Mouse (Mus musculus) stomach, postnatal 0 days (tissue): ENCODE measurements around the gene Dlx4. TPM values are rescaled to one million over a fixed set of nuclear protein-coding genes. Genes with fewer than 3 reads are reported as not detected.

Experiments
- ATAC-seq: fragments of 200-750 bp; cut with Nextera tagmentation; 2 replicates; pipeline ENCODE4 v1.8.0; 2017; ENCODE audit not compliant: low FRiP score, low TSS enrichment
- DNase-seq: peaks from one replicate; pipeline ENCODE4 v3.0.0-alpha.2; 2016; ENCODE audit warnings: low spot score
- H3K27ac ChIP-seq: fragments of 300-500 bp; sonication (generic); replicated peaks from 2 replicates; pipeline ENCODE4 v1.5.1; 2014; ENCODE audit warnings: mild to moderate bottlenecking, control low read depth
- H3K27me3 ChIP-seq: fragments of 300-500 bp; sonication (generic); 2 replicates; pipeline ENCODE4 v1.6.1; 2014; ENCODE audit warnings: low read length; ENCODE audit not compliant: control insufficient read depth, insufficient read depth
- H3K36me3 ChIP-seq: fragments of 300-500 bp; sonication (generic); 2 replicates; pipeline ENCODE4 v1.6.1; 2014; ENCODE audit warnings: low read length, mixed read lengths; ENCODE audit not compliant: control insufficient read depth, insufficient read depth
- H3K4me1 ChIP-seq: fragments of 300-500 bp; sonication (generic); replicated peaks from 2 replicates; pipeline ENCODE4 v1.6.1; 2014; ENCODE audit warnings: antibody characterized with exemption; ENCODE audit not compliant: control insufficient read depth, insufficient read depth
- H3K4me2 ChIP-seq: fragments of 300-500 bp; sonication (generic); replicated peaks from 2 replicates; pipeline ENCODE4 v1.6.1; 2014; ENCODE audit warnings: low read depth, mild to moderate bottlenecking, control low read depth, moderate library complexity
- H3K4me3 ChIP-seq: fragments of 300-500 bp; sonication (generic); 2 replicates; pipeline ENCODE4 v1.5.1; 2014; ENCODE audit warnings: low read depth, low read length, control low read depth
- H3K9ac ChIP-seq: fragments of 300-500 bp; sonication (generic); 2 replicates; pipeline ENCODE4 v1.6.1; 2014; ENCODE audit warnings: mild to moderate bottlenecking, low read length, control low read depth, mixed read lengths
- H3K9me3 ChIP-seq: fragments of 300-500 bp; sonication (generic); 2 replicates; pipeline ENCODE4 v1.6.1; 2016; ENCODE audit warnings: low read length; ENCODE audit not compliant: control insufficient read depth
- CTCF ChIP-seq: IDR thresholded peaks from 2 replicates; pipeline ENCODE4 v1.5.1; 2016; ENCODE audit warnings: antibody characterized with exemption, low read depth, mild to moderate bottlenecking, moderate library complexity
- EP300 ChIP-seq: optimal IDR thresholded peaks from 2 replicates; pipeline ENCODE3; 2016; ENCODE audit warnings: antibody characterized with exemption
- WGBS: fragments of 180-500 bp; shearing (Covaris S2); extraction: QIAGEN DNeasy Blood & Tissue Kit; methylation state at CpG from one replicate; pipeline ENCODE4 v1.1.7; 2014; 5-methylcytosine and 5-hydroxymethylcytosine counted together
- polyA plus RNA-seq: library from polyadenylated mRNA; unstranded; fragments of >200 nt; fragmentation: Nextera tagmentation; extraction: Ambion mirVana; gene quantifications from 2 replicates; pipeline ENCODE4 v1.2.1, GENCODE M21; 2015

The Dlx4 gene
- polyA plus RNA-seq, 1 experiment from 2014 or later = 1.6 TPM

GRCm38 (mm10) chr11:95100393-95100792, 45.7 kb downstream of the Dlx4 start:
- DNase-seq (no peak), ATAC-seq (peak; percentile 10; the same call in 1 of the 2 replicates)
- no peak overlapping the region for H3K9ac ChIP-seq
- H3K4me2 ChIP-seq = no peak overlapping the region
- no peaks in the 10 kb centered on the region for H3K36me3 ChIP-seq
- H3K4me3 ChIP-seq = no peak overlapping the region
- no peaks in the 10 kb centered on the region for H3K9me3 ChIP-seq
- H3K27me3 ChIP-seq = no peaks in the 10 kb centered on the region
- peaks cover 8% of the 10 kb centered on the region; the same call in 1 of the 2 replicates for H3K4me1 ChIP-seq
- WGBS = 40% methylated on average over 3 of the region's 3 CpGs
- no peak overlapping the region for H3K27ac ChIP-seq
- TF ChIP-seq CTCF (peak; percentile 40), EP300 (no peak)

- DNase-seq (no peak), ATAC-seq (no peak)
- Histone ChIP-seq H3K36me3 (no peaks in the 10 kb centered on the region), H3K4me1 (peaks cover 8% of the 10 kb centered on the region; the same call in 1 of the 2 replicates), H3K9me3 (no peaks in the 10 kb centered on the region), H3K4me3 (no peak overlapping the region), H3K27me3 (no peaks in the 10 kb centered on the region), H3K4me2 (no peak overlapping the region), H3K27ac (peak overlapping the region; percentile 53; the same call in 1 of the 2 replicates), H3K9ac (no peak overlapping the region)
- TF ChIP-seq EP300 = no peak
- no peak for TF ChIP-seq CTCF
- 74% methylated on average over 5 of the region's 5 CpGs for WGBS
Observed at GRCm38 (mm10) chr11:95098346-95099095, 47.5 kb downstream of the Dlx4 start.

DNA sequence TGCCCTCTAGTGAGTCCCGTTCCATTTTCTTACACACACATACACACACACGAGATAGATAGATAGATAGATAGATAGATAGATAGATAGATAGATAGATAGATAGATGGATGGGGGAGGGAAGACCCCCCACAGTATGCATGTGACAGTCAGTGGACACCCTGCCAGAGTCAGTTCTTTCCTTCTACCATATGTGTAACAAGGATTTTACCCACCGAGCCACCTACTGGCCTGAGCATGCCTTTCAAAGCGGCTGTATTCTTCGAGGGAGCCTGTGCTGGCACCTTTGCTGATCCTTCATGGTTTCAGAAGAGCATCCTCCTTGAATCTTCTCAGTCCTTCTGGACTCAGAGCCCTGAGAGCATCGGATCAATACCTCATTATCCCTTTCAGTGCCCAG, 48.2 kb downstream of the Dlx4 start:
- H3K9ac ChIP-seq = no peak overlapping the region
- H3K36me3 ChIP-seq = no peaks in the 10 kb centered on the region
- no peak overlapping the region for H3K4me2 ChIP-seq
- ATAC-seq (no peak), DNase-seq (no peak)
- H3K4me1 ChIP-seq = peaks cover 8% of the 10 kb centered on the region; the same call in 1 of the 2 replicates
- H3K27ac ChIP-seq = peak overlapping the region; percentile 53; the same call in 1 of the 2 replicates
- TF ChIP-seq CTCF = peak; percentile 49
- no peak for TF ChIP-seq EP300
- H3K9me3 ChIP-seq = no peaks in the 10 kb centered on the region
- no peaks in the 10 kb centered on the region for H3K27me3 ChIP-seq
- WGBS = 55% methylated on average over 6 of the region's 6 CpGs
- no peak overlapping the region for H3K4me3 ChIP-seq

DNA sequence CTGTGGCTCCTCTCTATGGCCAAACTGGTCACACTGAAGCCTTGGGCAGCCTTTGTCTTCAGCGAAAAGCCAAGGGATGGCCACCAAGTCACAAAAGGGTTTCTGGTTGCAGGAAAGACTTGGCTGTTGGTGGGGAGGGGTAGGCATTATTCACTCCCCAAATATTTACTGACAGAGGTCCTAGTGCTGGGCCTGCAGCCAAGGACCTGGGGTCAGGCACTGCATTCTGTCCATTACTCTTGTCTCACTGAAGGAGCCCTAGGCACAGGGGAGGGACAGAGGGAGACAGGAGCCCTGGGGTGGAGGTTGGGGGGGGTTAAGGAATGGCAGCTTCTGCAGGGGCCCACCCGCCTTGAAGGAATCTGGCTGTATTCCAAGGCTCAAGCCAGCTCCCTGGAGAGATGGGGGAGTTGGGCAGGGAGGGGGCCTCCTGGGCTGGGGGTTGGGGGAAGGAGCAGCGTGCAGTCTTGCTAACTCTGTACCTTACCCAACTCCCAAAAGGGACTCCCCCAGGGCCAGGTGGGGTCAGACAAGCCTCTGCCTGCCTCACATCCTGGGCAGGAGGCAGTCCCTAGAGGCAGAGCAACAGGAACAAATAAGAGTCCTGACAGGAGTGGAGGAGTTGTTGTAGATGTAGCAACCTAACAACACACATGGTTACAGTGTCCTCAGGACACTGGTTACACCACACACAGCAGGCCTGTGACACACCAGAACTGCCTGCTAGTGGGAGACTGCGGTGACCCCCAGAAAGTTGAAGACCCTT, 49.3 kb downstream of the Dlx4 start:
- Histone ChIP-seq H3K9ac (no peak overlapping the region), H3K27ac (peak overlapping the region; percentile 58)

GRCm38 (mm10) chr11:95095596-95095995, 50.5 kb downstream of the Dlx4 start:
- no peak for TF ChIP-seq EP300
- no peak for TF ChIP-seq CTCF
- Histone ChIP-seq H3K27ac (0 out of 2 replicates have a peak overlapping the region, but pooled peaks have one; percentile 35), H3K36me3 (no peaks in the 10 kb centered on the region), H3K9me3 (no peaks in the 10 kb centered on the region), H3K27me3 (no peaks in the 10 kb centered on the region), H3K4me1 (peaks cover 8% of the 10 kb centered on the region; the same call in 1 of the 2 replicates), H3K4me3 (no peak overlapping the region), H3K4me2 (no peak overlapping the region), H3K9ac (no peak overlapping the region)
- 80% methylated on average over 10 of the region's 10 CpGs for WGBS
- ATAC-seq (no peak), DNase-seq (no peak)

More for the DNA sequence above, 49.3 kb downstream of the Dlx4 start:
- no peak for TF ChIP-seq CTCF
- no peak for TF ChIP-seq EP300
- Histone ChIP-seq H3K9me3 (no peaks in the 10 kb centered on the region), H3K36me3 (no peaks in the 10 kb centered on the region), H3K4me3 (no peak overlapping the region), H3K4me1 (peaks cover 8% of the 10 kb centered on the region; the same call in 1 of the 2 replicates), H3K4me2 (0 out of 2 replicates have a peak overlapping the region, but pooled peaks have one; percentile 11), H3K27me3 (no peaks in the 10 kb centered on the region)
- DNase-seq (no peak), ATAC-seq (peak; percentile 36; the same call in 1 of the 2 replicates)
- WGBS = 19% methylated on average over 4 of the region's 4 CpGs

GRCm38 (mm10) chr11:95093077-95093476, 53.0 kb downstream of the Dlx4 start:
- H3K4me3 ChIP-seq = no peak overlapping the region
- peak; percentile 72 for ATAC-seq
- TF ChIP-seq CTCF (no peak), EP300 (no peak)
- H3K27ac ChIP-seq = no peak overlapping the region
- H3K4me1 ChIP-seq = peaks cover 12% of the 10 kb centered on the region
- H3K27me3 ChIP-seq = no peaks in the 10 kb centered on the region
- no peaks in the 10 kb centered on the region for H3K36me3 ChIP-seq
- H3K4me2 ChIP-seq = no peak overlapping the region
- 54% methylated on average over 5 of the region's 5 CpGs for WGBS
- no peak overlapping the region for H3K9ac ChIP-seq
- DNase-seq = no peak
- no peaks in the 10 kb centered on the region for H3K9me3 ChIP-seq

Other genes starting within 250 kb of the Dlx4 start
- 816 and 869 TPM in 2 replicates for gene Col1a1, start 210.0 kb downstream of the Dlx4 start, polyA plus RNA-seq
- not detected in 2 replicates for gene Hils1, start 178.7 kb downstream of the Dlx4 start, polyA plus RNA-seq
- gene Sgca, start 169.9 kb downstream of the Dlx4 start, polyA plus RNA-seq = 0.47 and 0.80 TPM in 2 replicates
- 4.9 and 5.4 TPM in 2 replicates for gene Ppp1r9b, start 155.2 kb downstream of the Dlx4 start, polyA plus RNA-seq
- gene Samd14, start 136.4 kb downstream of the Dlx4 start, polyA plus RNA-seq = 6.7 and 7.2 TPM in 2 replicates
- gene Pdk2, start 104.9 kb downstream of the Dlx4 start, polyA plus RNA-seq = 29.8 and 39.0 TPM in 2 replicates
- 15.6 and 17.0 TPM in 2 replicates for gene Itga3, start 69.5 kb downstream of the Dlx4 start, polyA plus RNA-seq
- 8.0 and 8.5 TPM in 2 replicates for gene Dlx3, start 26.1 kb downstream of the Dlx4 start, polyA plus RNA-seq
- 0.25 and 0.29 TPM in 2 replicates for gene Tac4, start 115.3 kb upstream of the Dlx4 start, polyA plus RNA-seq
- gene Kat7, start 164.0 kb upstream of the Dlx4 start, polyA plus RNA-seq = 25.0 and 27.2 TPM in 2 replicates
- gene Fam117a, start 190.8 kb upstream of the Dlx4 start, polyA plus RNA-seq = 5.7 and 6.7 TPM in 2 replicates
- gene Slc35b1, start 238.4 kb upstream of the Dlx4 start, polyA plus RNA-seq = 106 and 110 TPM in 2 replicates